Mouse (Mus musculus) hindbrain, embryonic 14.5 days (tissue): ENCODE results near the gene Haghl. TPM values are rescaled to one million over a fixed set of nuclear protein-coding genes. Genes with fewer than 3 reads are reported as not detected.
"Not testable (repeated sequence)": the region's sequence is repeated elsewhere in the genome, so short reads cannot be mapped to it uniquely, and the experiment has no call there.

Experiments used
- ATAC-seq: fragments of 200-750 bp; cut with Nextera tagmentation; 2 replicates; pipeline ENCODE4 v1.8.0; 2017; ENCODE audit warnings: moderate number of reproducible peaks, mild to moderate bottlenecking, moderate TSS enrichment, moderate library complexity; ENCODE audit not compliant: low FRiP score
- DNase-seq: peaks from one replicate; pipeline ENCODE4 v3.0.0-alpha.2; 2015; ENCODE audit warnings: low spot score
- H3K27ac ChIP-seq: fragments of 300-500 bp; sonication (generic); 2 replicates; pipeline ENCODE4 v1.5.1; 2014; ENCODE audit warnings: mild to moderate bottlenecking, moderate library complexity
- H3K27me3 ChIP-seq: fragments of 300-500 bp; sonication (generic); 2 replicates; pipeline ENCODE4 v1.6.1; 2014; ENCODE audit warnings: mild to moderate bottlenecking, low read length, mixed read lengths; ENCODE audit not compliant: control insufficient read depth, insufficient read depth
- H3K36me3 ChIP-seq: fragments of 300-500 bp; sonication (generic); replicated peaks from 2 replicates; pipeline ENCODE4 v1.6.1; 2014; ENCODE audit not compliant: control insufficient read depth, insufficient read depth
- H3K4me1 ChIP-seq: fragments of 300-500 bp; sonication (generic); replicated peaks from 2 replicates; pipeline ENCODE4 v1.6.1; 2014; ENCODE audit warnings: antibody characterized with exemption, low read length, mixed read lengths; ENCODE audit not compliant: control insufficient read depth, insufficient read depth
- H3K4me2 ChIP-seq: fragments of 300-500 bp; sonication (generic); replicated peaks from 2 replicates; pipeline ENCODE4 v1.6.1; 2014; ENCODE audit warnings: mild to moderate bottlenecking, moderate library complexity
- H3K4me3 ChIP-seq: fragments of 300-500 bp; sonication (generic); replicated peaks from 2 replicates; pipeline ENCODE4 v1.5.1; 2014; ENCODE audit warnings: mild to moderate bottlenecking, low read length
- H3K9ac ChIP-seq: fragments of 300-500 bp; sonication (generic); 2 replicates; pipeline ENCODE4 v1.6.1; 2014
- H3K9me3 ChIP-seq: fragments of 300-500 bp; sonication (generic); 2 replicates; pipeline ENCODE4 v1.6.1; 2016; ENCODE audit warnings: low read length; ENCODE audit not compliant: control insufficient read depth
- WGBS: fragments of 180-500 bp; shearing (Covaris S2); extraction: QIAGEN DNeasy Blood & Tissue Kit; methylation state at CpG from one replicate; pipeline ENCODE4 v1.1.7; 2014; 5-methylcytosine and 5-hydroxymethylcytosine counted together
- polyA plus RNA-seq: library from polyadenylated mRNA; unstranded; fragments of >200 nt; fragmentation: Nextera tagmentation; extraction: Ambion mirVana; gene quantifications from 2 replicates; pipeline ENCODE4 v1.2.1, GENCODE M21; 2014

Haghl gene
- polyA plus RNA-seq, 1 experiment from 2014 or later: 138 TPM

GRCm38 (mm10) chr17:25807452-25807851, 22.0 kb upstream of the Haghl start:
- not testable (repeated sequence) for H3K4me3 ChIP-seq, H3K36me3 ChIP-seq, H3K9me3 ChIP-seq, H3K4me2 ChIP-seq, H3K27ac ChIP-seq, DNase-seq, H3K9ac ChIP-seq, ATAC-seq, H3K27me3 ChIP-seq
- peaks cover 39% of the 10 kb centered on the region for H3K4me1 ChIP-seq
- 49% methylated on average over 2 of the region's 2 CpGs for WGBS

GRCm38 (mm10) chr17:25806507-25806906, 21.0 kb upstream of the Haghl start:
- H3K4me2 ChIP-seq: no peak overlapping the region
- H3K4me1 ChIP-seq: peaks cover 45% of the 10 kb centered on the region
- H3K27me3 ChIP-seq: no peaks in the 10 kb centered on the region
- no peaks in the 10 kb centered on the region for H3K9me3 ChIP-seq
- H3K4me3 ChIP-seq: no peak overlapping the region
- H3K36me3 ChIP-seq: no peaks in the 10 kb centered on the region
- 83% methylated on average over 4 of the region's 4 CpGs for WGBS
- DNase-seq: no peak
- H3K9ac ChIP-seq: no peak overlapping the region
- no peak for ATAC-seq
- H3K27ac ChIP-seq: no peak overlapping the region

DNA sequence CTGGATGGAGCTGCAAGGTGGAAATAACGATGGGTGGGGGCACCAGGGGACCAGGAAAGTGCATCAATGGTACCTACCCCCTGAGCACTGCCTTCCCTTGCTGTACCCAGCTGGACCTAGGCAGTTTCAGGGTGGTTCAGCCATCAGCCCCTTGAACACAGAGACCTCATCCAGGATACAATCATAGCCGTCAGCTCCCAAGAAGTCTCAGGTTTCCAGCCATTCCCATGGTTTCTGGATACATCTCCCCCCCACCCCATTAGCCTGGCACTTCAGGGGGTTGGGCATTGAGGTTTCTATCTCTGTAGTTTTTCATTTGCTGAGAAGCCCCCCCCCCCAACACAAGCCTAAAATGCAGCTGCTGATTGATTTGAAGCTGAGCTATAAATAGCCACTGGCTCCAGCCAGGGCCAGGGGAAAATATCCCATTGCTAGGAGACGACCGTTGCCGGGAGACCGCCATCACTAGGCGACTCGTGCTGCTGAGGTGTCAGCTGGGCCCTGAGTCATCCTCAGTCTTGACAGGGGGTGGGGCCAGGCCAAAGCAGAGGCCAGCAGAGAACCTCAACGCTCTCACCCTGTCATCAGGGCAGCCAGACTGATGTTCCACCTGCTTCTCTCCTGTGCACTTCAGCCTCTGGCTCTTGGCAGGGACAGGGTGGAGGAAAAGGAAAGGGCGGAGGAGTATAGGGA, 17.5 kb upstream of the Haghl start:
- Histone ChIP-seq H3K9me3 (no peaks in the 10 kb centered on the region), H3K4me2 (peak overlapping the region; percentile 36), H3K27ac (peak overlapping the region; percentile 90), H3K4me1 (peaks cover 24% of the 10 kb centered on the region), H3K4me3 (no peak overlapping the region), H3K27me3 (no peaks in the 10 kb centered on the region), H3K9ac (peak overlapping the region; percentile 43), H3K36me3 (no peaks in the 10 kb centered on the region)
- DNase-seq (peak; percentile 81), ATAC-seq (peak; percentile 85)
- 9% methylated on average over 10 of the region's 10 CpGs for WGBS

GRCm38 (mm10) chr17:25801029-25801428, 15.6 kb upstream of the Haghl start:
- no peak overlapping the region for H3K27ac ChIP-seq
- no peaks in the 10 kb centered on the region for H3K27me3 ChIP-seq
- H3K4me2 ChIP-seq: no peak overlapping the region
- 10% methylated on average over 6 of the region's 6 CpGs for WGBS
- ATAC-seq: no peak
- peaks cover 31% of the 10 kb centered on the region for H3K4me1 ChIP-seq
- H3K9ac ChIP-seq: no peak overlapping the region
- H3K9me3 ChIP-seq: no peaks in the 10 kb centered on the region
- peak; percentile 82 for DNase-seq
- no peak overlapping the region for H3K4me3 ChIP-seq
- no peaks in the 10 kb centered on the region for H3K36me3 ChIP-seq

DNA sequence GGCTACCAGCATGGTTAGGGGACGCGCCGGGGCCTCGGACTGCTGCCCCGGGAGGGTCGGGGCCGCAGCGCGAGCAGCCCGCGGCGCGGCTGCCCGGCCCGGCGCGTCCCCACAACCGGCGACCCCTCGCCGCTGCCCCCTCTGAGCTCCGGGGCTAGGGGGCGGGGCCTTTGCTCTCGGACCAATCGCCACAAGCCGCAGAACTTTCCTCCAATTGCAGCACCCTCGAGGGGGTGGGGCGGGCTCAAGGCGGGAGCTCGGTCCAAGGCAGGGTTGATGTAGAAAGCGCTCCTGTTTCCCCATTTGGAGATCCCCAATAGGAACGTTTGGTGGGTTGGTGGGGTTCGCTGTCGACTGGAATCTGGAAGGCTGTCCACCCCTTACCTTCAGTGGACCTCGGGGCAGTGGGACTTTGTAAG, 11.5 kb upstream of the Haghl start, which contains the start of gene Metrn:
TSS of gene Metrn (minus strand) at position 186 of the 419 bp plus-strand sequence.
- no peaks in the 10 kb centered on the region for H3K9me3 ChIP-seq
- no peaks in the 10 kb centered on the region for H3K27me3 ChIP-seq
- peak within 1 kb of the TSS; percentile 70 for H3K4me2 ChIP-seq
- H3K27ac ChIP-seq: peak within 1 kb of the TSS; percentile 62
- peaks cover 20% of the 10 kb centered on the region for H3K4me1 ChIP-seq
- 0% methylated on average over 35 of the region's 35 CpGs for WGBS
- peak within 1 kb of the TSS; percentile 47 for H3K9ac ChIP-seq
- no peaks in the 10 kb centered on the region for H3K36me3 ChIP-seq
- peak within 1 kb of the TSS; percentile 49 for H3K4me3 ChIP-seq
- ATAC-seq (peak; percentile 63), DNase-seq (peak; percentile 72)

DNA sequence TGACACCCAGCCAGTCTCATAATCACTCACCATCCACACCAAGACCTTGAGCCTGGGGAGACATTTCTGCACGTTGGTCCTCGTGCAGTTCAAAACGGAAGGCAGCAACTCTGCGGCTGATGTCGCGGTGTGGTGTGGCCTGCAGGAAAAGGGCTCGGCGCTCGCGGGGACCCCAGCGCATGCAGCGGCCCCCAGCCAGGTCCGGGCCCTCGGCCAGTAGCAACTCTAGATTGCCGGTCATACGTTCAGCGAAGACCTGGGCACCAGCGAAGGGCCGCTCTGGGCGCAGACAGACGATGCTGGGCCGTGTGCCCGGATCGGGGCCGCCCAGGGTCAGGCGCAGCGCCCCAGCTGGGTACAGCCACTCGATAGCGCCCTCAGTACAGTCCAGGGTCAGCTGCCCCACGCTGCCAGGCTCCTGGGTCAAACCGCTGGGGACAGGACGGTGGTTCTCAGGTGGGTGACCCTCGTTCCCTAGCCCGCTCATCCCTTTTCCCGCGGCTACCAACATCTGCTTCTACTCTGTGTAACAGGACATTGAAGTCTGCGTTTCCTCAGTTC, 10.8 kb upstream of the Haghl start:
- no peak for DNase-seq
- peak overlapping the region; percentile 62 for H3K27ac ChIP-seq
- peak overlapping the region; percentile 49 for H3K4me3 ChIP-seq
- H3K27me3 ChIP-seq: no peaks in the 10 kb centered on the region
- H3K36me3 ChIP-seq: no peaks in the 10 kb centered on the region
- no peaks in the 10 kb centered on the region for H3K9me3 ChIP-seq
- WGBS: under 1% methylated on average over 36 of the region's 37 CpGs
- H3K4me1 ChIP-seq: peaks cover 24% of the 10 kb centered on the region
- no peak for ATAC-seq
- H3K4me2 ChIP-seq: peak overlapping the region; percentile 70
- peak overlapping the region; percentile 47 for H3K9ac ChIP-seq

DNA sequence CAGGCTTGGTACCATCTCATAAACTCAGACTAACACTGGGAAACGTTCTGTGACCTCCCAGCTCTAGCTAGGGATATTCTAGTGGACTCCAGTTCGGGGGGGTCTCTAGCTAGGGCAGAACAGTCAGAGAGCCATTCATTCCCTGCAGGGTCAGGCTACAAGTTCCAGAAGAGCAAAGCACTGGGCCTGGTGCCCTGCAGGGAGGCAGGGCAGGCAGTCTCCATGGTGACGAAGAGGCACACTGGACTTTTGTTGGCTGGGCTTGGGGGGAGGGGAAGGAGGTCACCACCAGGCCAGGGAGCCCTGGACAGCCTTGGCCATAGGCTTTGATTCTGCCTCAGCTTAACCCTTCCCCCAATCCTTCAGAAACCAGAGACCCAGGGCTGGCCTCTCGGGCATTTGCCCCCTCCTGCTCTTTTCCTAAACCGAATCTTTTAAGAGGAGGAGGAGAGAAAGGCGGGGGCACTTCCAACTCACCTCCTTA, 10.2 kb upstream of the Haghl start, which contains the start of gene AC134908.4:
TSS of gene AC134908.4 (minus strand) at position 51 of the 484 bp plus-strand sequence.
- H3K9ac ChIP-seq: peak within 1 kb of the TSS; percentile 47
- peaks cover 26% of the 10 kb centered on the region for H3K4me1 ChIP-seq
- ATAC-seq: no peak; the same call in 1 of the 2 replicates
- H3K36me3 ChIP-seq: no peaks in the 10 kb centered on the region
- WGBS: 5% methylated on average over 6 of the region's 6 CpGs
- peak within 1 kb of the TSS; percentile 62 for H3K27ac ChIP-seq
- H3K27me3 ChIP-seq: no peaks in the 10 kb centered on the region
- H3K4me3 ChIP-seq: peak within 1 kb of the TSS; percentile 49
- DNase-seq: no peak
- peak within 1 kb of the TSS; percentile 70 for H3K4me2 ChIP-seq
- no peaks in the 10 kb centered on the region for H3K9me3 ChIP-seq

- ATAC-seq: no peak
- Histone ChIP-seq H3K4me1 (peaks cover 26% of the 10 kb centered on the region), H3K9me3 (no peaks in the 10 kb centered on the region), H3K4me3 (peak overlapping the region; percentile 49), H3K36me3 (0 out of 2 replicates have a peak, but pooled peaks cover under 1% of the 10 kb centered on the region), H3K9ac (peak overlapping the region; percentile 47), H3K27ac (peak overlapping the region; percentile 40), H3K27me3 (no peaks in the 10 kb centered on the region), H3K4me2 (peak overlapping the region; percentile 70)
- DNase-seq: no peak
- 39% methylated on average over 17 of the region's 17 CpGs for WGBS
Measured at GRCm38 (mm10) chr17:25794998-25795397, 9.5 kb upstream of the Haghl start.

- ATAC-seq (no peak), DNase-seq (no peak)
- Histone ChIP-seq H3K27me3 (no peaks in the 10 kb centered on the region), H3K9me3 (no peaks in the 10 kb centered on the region), H3K36me3 (peaks cover 8% of the 10 kb centered on the region), H3K4me3 (no peak overlapping the region), H3K9ac (peak overlapping the region; percentile 47; the same call in 1 of the 2 replicates), H3K4me2 (peak overlapping the region; percentile 70), H3K27ac (peak overlapping the region; percentile 40; the same call in 1 of the 2 replicates), H3K4me1 (peaks cover 26% of the 10 kb centered on the region)
- 7% methylated on average over 13 of the region's 13 CpGs for WGBS
Measured at GRCm38 (mm10) chr17:25794197-25794596, 8.7 kb upstream of the Haghl start.
